Mouse (Mus musculus): ENCODE results near the gene Atrn. TPM values are rescaled to one million over a fixed set of nuclear protein-coding genes. Genes with fewer than 3 reads are reported as not detected.
A peak's percentile ranks its signal among the peaks of the same experiment; 100 is the strongest.

Atrn gene
- total RNA-seq (2014; rRNA removed) (61.2 and 80.3 TPM in 2 replicates), polyA plus RNA-seq (2015; fragmentation: Nextera tagmentation; extraction: Ambion mirVana) (9.1 and 11.4 TPM in 2 replicates)

DNA sequence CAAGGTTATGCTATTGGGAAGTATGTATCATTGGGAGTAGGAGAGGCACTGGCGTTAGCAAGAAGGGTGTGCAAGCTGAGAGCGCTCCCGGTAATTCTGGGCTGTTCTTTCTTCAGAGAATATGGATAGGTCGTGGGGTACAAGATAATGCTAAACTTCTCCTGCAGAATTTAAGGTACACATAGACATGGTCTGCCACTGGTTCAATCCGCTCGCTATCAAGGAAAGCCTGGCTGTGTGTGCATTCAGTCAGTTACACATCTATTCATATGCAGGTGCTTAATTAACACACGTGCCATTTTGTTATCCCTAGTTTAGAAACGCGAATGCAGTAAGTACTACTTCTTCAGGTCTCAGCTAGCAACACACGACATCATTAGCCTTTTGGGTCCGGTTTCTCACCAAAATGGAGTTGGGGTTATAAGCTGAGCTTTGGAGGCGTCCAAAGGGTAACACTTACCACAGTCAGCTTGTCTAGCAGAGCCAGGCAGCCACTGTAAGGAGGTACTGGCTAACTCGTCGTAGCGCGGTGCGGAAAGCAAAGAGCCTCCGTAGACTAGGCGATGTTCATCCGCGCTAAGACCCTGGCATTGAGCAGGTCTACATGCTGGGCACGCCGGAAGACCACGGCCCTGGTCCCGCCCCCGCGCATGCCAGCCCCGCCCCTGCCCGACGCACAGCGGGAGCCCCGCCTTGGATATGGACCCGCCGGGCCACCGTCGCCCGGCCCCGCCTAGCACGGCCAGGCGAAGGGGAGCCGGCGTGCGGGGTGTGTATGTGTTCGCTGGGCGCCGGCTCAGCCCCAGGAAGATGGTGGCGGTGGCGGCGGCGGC lies at the start of gene Atrn, which contains the start of gene 4930402H24Rik:
Gene Atrn, plus strand, starts transcription at position 745 of the 833 bp plus-strand sequence.
Gene 4930402H24Rik, minus strand, starts transcription at position 656 of the 833 bp plus-strand sequence.
- peak; percentile 98 for ATAC-seq
- TF ChIP-seq CTCF (IDR thresholded peaks at IDR 0.05; ENCODE audit: low read depth), result no peak
- WGBS, result 6% methylated on average over 40 of the region's 50 CpGs

DNA sequence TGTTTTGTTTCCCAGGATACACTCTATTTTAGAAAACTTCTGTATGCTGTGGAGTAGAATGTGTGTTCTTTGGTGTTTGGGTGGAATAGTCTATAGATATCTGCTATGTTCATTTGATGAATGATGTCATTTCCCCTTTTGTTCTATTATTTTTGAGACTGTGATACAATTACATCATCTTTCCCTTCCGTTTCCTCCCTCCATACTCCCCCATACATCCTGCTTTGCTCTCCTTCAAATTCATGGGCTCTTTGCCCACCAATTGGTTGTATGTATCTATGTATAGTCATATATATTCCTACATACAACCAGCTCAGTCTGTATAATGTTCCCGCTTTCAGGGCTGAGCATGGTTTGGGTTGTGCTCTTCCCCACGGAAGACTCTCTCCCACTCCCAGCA lies 44.2 kb upstream of the Atrn start:
- H3K27ac ChIP-seq (ENCODE audit: low read depth, low read length), result no peak overlapping the region
- no peak overlapping the region for H3K9ac ChIP-seq
- H3K4me3 ChIP-seq (ENCODE audit: low read depth, low read length), result no peak overlapping the region
- H3K27me3 ChIP-seq (ENCODE audit: insufficient read depth, low read length), result no peaks in the 10 kb centered on the region
- ATAC-seq (no peak), DNase-seq (no peak)
- H3K36me3 ChIP-seq (ENCODE audit: insufficient read depth), result no peaks in the 10 kb centered on the region
- 79% methylated on average over 3 of the region's 3 CpGs for WGBS
- no peak for TF ChIP-seq CTCF (IDR thresholded peaks at IDR 0.05; ENCODE audit: low read depth)
- no peaks in the 10 kb centered on the region for H3K9me3 ChIP-seq (ENCODE audit: low read length)
- no peaks in the 10 kb centered on the region for H3K4me1 ChIP-seq (ENCODE audit: insufficient read depth)
- H3K4me2 ChIP-seq (ENCODE audit: low read depth), result no peak overlapping the region

More for the DNA sequence above, at the start of gene Atrn, which contains the start of gene 4930402H24Rik:
- DNase-seq, result peak; percentile 96
- peak within 1 kb of the TSS; percentile 90 for H3K4me3 ChIP-seq (ENCODE audit: low read depth, low read length)
- H3K9me3 ChIP-seq (ENCODE audit: low read length), result no peaks in the 10 kb centered on the region
- no peaks in the 10 kb centered on the region for H3K36me3 ChIP-seq (ENCODE audit: insufficient read depth)
- peak within 1 kb of the TSS; percentile 97 for H3K9ac ChIP-seq
- peak within 1 kb of the TSS; percentile 81 for H3K4me2 ChIP-seq (ENCODE audit: low read depth)
- peak within 1 kb of the TSS; percentile 90 for H3K27ac ChIP-seq (ENCODE audit: low read depth, low read length)
- H3K4me1 ChIP-seq (ENCODE audit: insufficient read depth), result peaks cover 19% of the 10 kb centered on the region
- H3K27me3 ChIP-seq (ENCODE audit: insufficient read depth, low read length), result no peaks in the 10 kb centered on the region

GRCm38 (mm10) chr2:130870916-130871315 lies 35.4 kb upstream of the Atrn start:
- DNase-seq, result no peak
- H3K4me3 ChIP-seq (ENCODE audit: low read depth, low read length), result no peak overlapping the region
- H3K9me3 ChIP-seq (ENCODE audit: low read length), result no peaks in the 10 kb centered on the region
- H3K36me3 ChIP-seq (ENCODE audit: insufficient read depth), result no peaks in the 10 kb centered on the region
- no peak overlapping the region for H3K9ac ChIP-seq
- H3K27me3 ChIP-seq (ENCODE audit: insufficient read depth, low read length), result no peaks in the 10 kb centered on the region
- H3K4me1 ChIP-seq (ENCODE audit: insufficient read depth), result no peaks in the 10 kb centered on the region
- ATAC-seq, result no peak
- no peak overlapping the region for H3K27ac ChIP-seq (ENCODE audit: low read depth, low read length)
- H3K4me2 ChIP-seq (ENCODE audit: low read depth), result no peak overlapping the region
- WGBS, result 90% methylated on average over 5 of the region's 5 CpGs
- no peak for TF ChIP-seq CTCF (IDR thresholded peaks at IDR 0.05; ENCODE audit: low read depth)

- DNase-seq, result no peak
- H3K9ac ChIP-seq, result no peak overlapping the region
- TF ChIP-seq CTCF (IDR thresholded peaks at IDR 0.05; ENCODE audit: low read depth), result no peak
- H3K4me2 ChIP-seq (ENCODE audit: low read depth), result no peak overlapping the region
- H3K27me3 ChIP-seq (ENCODE audit: insufficient read depth, low read length), result no peaks in the 10 kb centered on the region
- 49% methylated on average over 3 of the region's 3 CpGs for WGBS
- no peaks in the 10 kb centered on the region for H3K9me3 ChIP-seq (ENCODE audit: low read length)
- H3K4me3 ChIP-seq (ENCODE audit: low read depth, low read length), result no peak overlapping the region
- H3K27ac ChIP-seq (ENCODE audit: low read depth, low read length), result no peak overlapping the region
- no peak for ATAC-seq
- H3K36me3 ChIP-seq (ENCODE audit: insufficient read depth), result no peaks in the 10 kb centered on the region
- no peaks in the 10 kb centered on the region for H3K4me1 ChIP-seq (ENCODE audit: insufficient read depth)
These were observed 28.9 kb upstream of the Atrn start for GRCm38 (mm10) chr2:130877376-130877775.

GRCm38 (mm10) chr2:130886983-130887382 lies 19.3 kb upstream of the Atrn start:
- H3K4me1 ChIP-seq (ENCODE audit: insufficient read depth), result no peaks in the 10 kb centered on the region
- no peak for ATAC-seq

GRCm38 (mm10) chr2:130887456-130887855 lies 18.8 kb upstream of the Atrn start:
- Histone ChIP-seq H3K27ac (ENCODE audit: low read depth, low read length) (no peak overlapping the region), H3K4me3 (ENCODE audit: low read depth, low read length) (no peak overlapping the region), H3K9me3 (ENCODE audit: low read length) (no peaks in the 10 kb centered on the region), H3K4me2 (ENCODE audit: low read depth) (no peak overlapping the region), H3K4me1 (ENCODE audit: insufficient read depth) (no peaks in the 10 kb centered on the region), H3K27me3 (ENCODE audit: insufficient read depth, low read length) (no peaks in the 10 kb centered on the region), H3K36me3 (ENCODE audit: insufficient read depth) (no peaks in the 10 kb centered on the region; the same call in 1 of the 2 replicates), H3K9ac (no peak overlapping the region)
- DNase-seq, result no peak
- WGBS, result 89% methylated on average over 1 of the region's 1 CpGs
- ATAC-seq, result no peak
- no peak for TF ChIP-seq CTCF (IDR thresholded peaks at IDR 0.05; ENCODE audit: low read depth)

More at GRCm38 (mm10) chr2:130886983-130887382, 19.3 kb upstream of the Atrn start:
- no peaks in the 10 kb centered on the region for H3K9me3 ChIP-seq (ENCODE audit: low read length)
- H3K27me3 ChIP-seq (ENCODE audit: insufficient read depth, low read length), result no peaks in the 10 kb centered on the region
- no peaks in the 10 kb centered on the region; the same call in 1 of the 2 replicates for H3K36me3 ChIP-seq (ENCODE audit: insufficient read depth)
- no peak for DNase-seq
- TF ChIP-seq CTCF (IDR thresholded peaks at IDR 0.05; ENCODE audit: low read depth), result no peak
- H3K27ac ChIP-seq (ENCODE audit: low read depth, low read length), result no peak overlapping the region
- H3K4me2 ChIP-seq (ENCODE audit: low read depth), result no peak overlapping the region
- H3K9ac ChIP-seq, result no peak overlapping the region
- no peak overlapping the region for H3K4me3 ChIP-seq (ENCODE audit: low read depth, low read length)

- no peak for DNase-seq
- no peak overlapping the region for H3K27ac ChIP-seq (ENCODE audit: low read depth, low read length)
- ATAC-seq, result no peak
- no peak overlapping the region for H3K9ac ChIP-seq
- WGBS, result 86% methylated on average over 2 of the region's 2 CpGs
- no peak overlapping the region for H3K4me3 ChIP-seq (ENCODE audit: low read depth, low read length)
- H3K4me1 ChIP-seq (ENCODE audit: insufficient read depth), result 0 out of 2 replicates have a peak, but pooled peaks cover 3% of the 10 kb centered on the region
- H3K27me3 ChIP-seq (ENCODE audit: insufficient read depth, low read length), result no peaks in the 10 kb centered on the region
- TF ChIP-seq CTCF (IDR thresholded peaks at IDR 0.05; ENCODE audit: low read depth), result no peak
- H3K9me3 ChIP-seq (ENCODE audit: low read length), result no peaks in the 10 kb centered on the region
- H3K4me2 ChIP-seq (ENCODE audit: low read depth), result no peak overlapping the region
- 0 out of 2 replicates have a peak, but pooled peaks cover 3% of the 10 kb centered on the region for H3K36me3 ChIP-seq (ENCODE audit: insufficient read depth)
These were observed 9.4 kb upstream of the Atrn start for GRCm38 (mm10) chr2:130896944-130897343.
